ENCODE assay signal across 9 mouse cellular contexts in the genomic region with DNA sequence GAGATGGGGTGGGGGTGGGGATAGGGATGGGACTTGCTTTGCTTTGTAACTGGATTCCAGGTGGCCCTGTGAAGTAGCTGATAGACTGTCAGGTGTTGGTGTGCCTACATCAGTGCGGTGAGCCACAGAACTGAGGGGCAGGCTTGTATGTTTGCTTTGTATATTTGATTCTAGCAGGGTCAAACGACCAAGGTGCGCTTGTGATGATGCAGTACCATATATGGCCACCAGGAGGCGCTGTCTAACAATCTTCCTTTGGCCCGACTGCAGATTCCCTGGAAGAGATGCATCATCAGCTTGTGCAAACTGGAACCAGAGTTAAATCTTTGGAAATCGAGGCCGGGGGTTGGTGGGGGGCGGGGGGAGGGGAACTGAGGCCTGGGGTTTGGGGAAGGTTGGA.
DNase-seq lines count a peak whose midpoint lies in the region; ATAC-seq and TF ChIP-seq lines count a peak whose summit lies in the region.
"Had no signal": no experiment of that assay in that cellular context is flagged by ENCODE, and none has a peak within 500 bp of the region (broad histone marks: within the 10 kb centered on the region; RNA-seq: fewer than 3 reads in every experiment).

No protein-coding gene starts in this region.

- no peak overlapping the region for H3K9ac ChIP-seq in stomach, postnatal 0 days (ENCODE audit: low read length)

- no peaks in the 10 kb centered on the region for H3K9me3 ChIP-seq in stomach, postnatal 0 days (ENCODE audit: control insufficient read depth, low read length)

- no peak for TF ChIP-seq EP300 in stomach, postnatal 0 days (optimal IDR thresholded peaks at IDR 0.05)

- H3K27me3 ChIP-seq in stomach, postnatal 0 days (ENCODE audit: control insufficient read depth, insufficient read depth, low read length): no peaks in the 10 kb centered on the region

- TF ChIP-seq CTCF in stomach, postnatal 0 days (IDR thresholded peaks at IDR 0.05; ENCODE audit: low read depth): peak; percentile 89

- DNase-seq in cerebellum, adult 11 months: peak; percentile 71
- DNase-seq in urinary bladder, adult 18-20 months (ENCODE audit: low spot score in 2 of 2): peak; percentile 17 to 50
- DNase-seq in urinary bladder, adult 2 months (ENCODE audit: low spot score): no peak
- peak; percentile 64 for DNase-seq in embryo, embryonic 11.5 days (ENCODE audit: low read depth, low spot score)
- peak; percentile 80 for DNase-seq in kidney, postnatal 10 days
- peak; percentile 73 for DNase-seq in stomach, postnatal 0 days (ENCODE audit: low spot score)

- H3K4me2 ChIP-seq in stomach, postnatal 0 days (replicated peaks; ENCODE audit: low read depth): no peak overlapping the region

- no peaks in the 10 kb centered on the region for H3K36me3 ChIP-seq in stomach, postnatal 0 days (ENCODE audit: control insufficient read depth, insufficient read depth, low read length)
- H3K36me3 ChIP-seq: G1E had no signal

- no peak overlapping the region for H3K27ac ChIP-seq in stomach, postnatal 0 days (replicated peaks)

- ATAC-seq in cerebellum, adult (ENCODE audit: insufficient number of reproducible peaks, low FRiP score, low TSS enrichment): no peak
- ATAC-seq in megakaryocyte progenitor cell, adult 5-6 weeks (replicated peaks; ENCODE audit: poor library complexity): peak; percentile 53
- no peak for ATAC-seq in stomach, postnatal 0 days (ENCODE audit: low FRiP score, low TSS enrichment)

- no peak overlapping the region for H3K4me3 ChIP-seq in stomach, postnatal 0 days (ENCODE audit: low read depth, low read length)

- 3% methylated on average over 7 of the region's 8 CpGs for WGBS in stomach, postnatal 0 days

- no peaks in the 10 kb centered on the region for H3K4me1 ChIP-seq in stomach, postnatal 0 days (replicated peaks; ENCODE audit: control insufficient read depth, insufficient read depth)
